Mouse (Mus musculus) cerebellum, adult (tissue): Measurements from ENCODE around the gene Pld2.

ENCODE experiments used
- ATAC-seq: cut with Nextera tagmentation; 2 replicates; pipeline ENCODE4 v1.9.2; 2017; ENCODE audit warnings: mild to moderate bottlenecking, moderate library complexity, mixed read lengths; ENCODE audit not compliant: insufficient number of reproducible peaks, low FRiP score, low TSS enrichment

Gene Pld2

DNA sequence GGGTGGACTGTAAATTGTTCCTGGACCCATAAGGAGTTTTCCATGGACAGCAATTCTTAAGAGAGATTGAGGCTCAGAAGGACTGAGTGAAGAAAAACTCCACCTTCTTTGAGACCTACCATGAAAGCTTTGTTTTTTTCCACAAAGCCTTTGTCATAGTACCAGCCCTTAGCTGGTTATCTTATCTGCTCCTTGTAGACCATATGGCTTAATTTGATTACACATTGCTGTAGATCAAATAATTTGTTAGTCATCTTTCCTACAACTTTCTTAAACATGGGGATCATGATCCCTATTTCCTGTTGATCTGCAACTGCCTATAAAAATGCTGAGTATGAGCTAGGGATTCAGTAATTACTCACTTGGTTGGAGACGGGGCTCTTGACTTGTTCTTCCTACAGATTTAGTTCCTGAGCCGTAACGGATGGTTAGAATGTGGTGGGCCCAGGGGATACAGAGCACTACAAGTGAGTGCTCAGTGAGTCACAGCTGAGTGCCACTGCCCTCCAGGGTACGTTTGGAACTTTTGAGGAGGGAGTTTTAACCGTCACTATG, 32.6 kb downstream of the Pld2 start:
- no peak for ATAC-seq

DNA sequence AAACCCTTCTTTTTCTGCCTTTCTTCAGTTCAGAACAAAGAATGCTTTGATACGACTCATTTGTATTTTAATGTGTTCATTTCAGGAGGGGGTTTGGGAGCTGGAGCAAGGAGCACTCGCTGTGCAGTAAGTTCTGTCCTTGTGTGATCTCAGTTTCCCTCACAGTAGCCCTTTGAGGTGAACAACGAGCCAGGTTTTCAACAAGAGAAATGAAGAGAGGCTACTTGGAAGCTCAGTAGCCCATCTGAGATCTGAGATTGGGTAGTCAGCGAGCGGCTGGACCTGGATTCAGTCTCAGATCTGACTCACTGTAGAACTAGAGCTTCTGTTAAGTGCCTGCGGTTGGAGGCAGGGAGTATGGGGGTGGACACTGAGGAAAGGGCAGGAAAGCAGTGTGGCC, 34.0 kb downstream of the Pld2 start:
- ATAC-seq = no peak

DNA sequence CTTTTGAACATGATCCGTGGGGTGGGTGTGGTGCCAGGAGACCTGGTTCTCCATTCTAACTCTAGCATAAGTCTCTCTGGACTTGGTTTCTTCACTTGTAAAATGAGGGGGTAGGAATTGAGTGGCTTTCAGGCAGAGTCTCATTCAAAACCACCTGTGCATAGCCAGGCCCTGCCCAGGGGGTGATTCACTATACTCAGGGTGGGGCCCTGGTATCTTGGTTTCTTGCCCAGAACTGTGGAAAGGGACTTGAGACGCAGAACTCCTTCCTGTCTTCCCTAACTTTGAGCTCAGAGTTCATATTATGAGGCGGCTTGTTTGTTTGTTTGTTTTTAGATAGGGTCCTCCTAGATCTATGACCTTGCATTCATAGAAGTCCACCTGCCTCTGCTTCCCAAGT, 37.3 kb downstream of the Pld2 start:
- no peak for ATAC-seq

DNA sequence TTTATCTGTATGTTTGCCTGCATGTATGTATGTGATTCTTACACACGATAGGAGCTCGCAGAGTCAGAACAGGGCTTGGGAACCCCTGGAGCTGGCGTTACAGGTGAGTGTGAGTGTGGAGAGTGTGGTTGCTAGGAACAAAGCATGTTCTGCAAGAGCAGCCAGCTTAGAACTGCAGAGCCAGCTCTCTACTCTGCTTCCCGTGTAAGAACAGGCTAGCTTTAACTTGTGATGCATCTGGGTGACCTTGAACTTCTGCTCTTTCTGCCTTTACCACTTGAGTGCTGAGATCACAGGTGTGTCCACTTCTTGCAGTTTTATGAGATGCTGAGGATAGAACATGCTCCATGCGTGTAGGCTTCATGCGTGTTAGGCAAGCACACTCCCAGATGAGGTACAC, 39.1 kb downstream of the Pld2 start:
- no peak for ATAC-seq

DNA sequence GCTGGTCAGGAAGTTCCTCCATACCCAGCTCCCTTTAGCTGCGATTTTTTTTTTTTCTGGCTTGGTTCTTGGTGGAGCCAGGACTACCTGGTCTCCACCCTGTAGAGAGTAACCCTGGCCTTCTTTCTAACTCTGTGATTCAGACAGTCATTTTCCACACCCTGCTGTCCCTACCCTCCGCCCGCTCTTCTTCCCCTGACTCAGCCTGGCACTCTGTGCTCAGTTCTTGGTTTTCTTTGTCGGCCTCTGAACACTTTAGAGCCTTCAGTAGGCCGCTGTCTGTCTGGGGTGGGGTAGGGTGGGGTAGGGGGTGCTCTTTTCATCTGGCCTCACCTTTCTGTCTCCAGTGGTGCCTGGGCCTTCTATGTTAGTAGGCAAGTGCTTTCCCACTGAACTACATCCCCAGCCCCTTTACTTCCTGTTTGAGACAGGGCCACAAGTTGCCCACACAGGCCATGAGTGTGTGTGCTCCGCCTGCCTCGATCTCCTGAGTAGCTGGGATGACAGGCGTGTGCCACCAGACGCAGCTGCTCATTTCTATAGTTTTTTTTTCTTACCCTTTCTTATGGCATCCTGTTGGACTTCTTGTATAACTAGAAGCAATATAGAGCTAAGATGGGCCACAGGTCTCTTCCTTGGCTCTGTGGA, 40.0 kb downstream of the Pld2 start:
- ATAC-seq = no peak

DNA sequence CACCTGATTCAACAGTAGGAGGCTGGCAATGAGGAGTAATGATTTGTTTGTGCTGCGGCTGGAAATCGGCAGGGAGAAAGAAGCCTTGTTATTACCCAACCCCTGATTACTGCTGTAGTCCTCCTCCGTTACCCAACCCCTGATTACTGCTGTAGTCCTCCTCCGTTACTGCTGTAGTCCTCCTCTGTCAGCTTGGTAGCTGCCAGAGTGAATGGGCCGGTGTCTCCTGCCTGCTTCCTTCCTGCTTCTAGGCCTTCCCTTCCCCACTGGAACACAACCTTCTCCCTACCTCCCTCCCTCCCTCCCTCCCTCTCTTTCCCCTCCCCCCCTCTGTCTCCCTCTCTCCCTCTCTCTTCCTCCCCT, 40.5 kb downstream of the Pld2 start:
- ATAC-seq = no peak

DNA sequence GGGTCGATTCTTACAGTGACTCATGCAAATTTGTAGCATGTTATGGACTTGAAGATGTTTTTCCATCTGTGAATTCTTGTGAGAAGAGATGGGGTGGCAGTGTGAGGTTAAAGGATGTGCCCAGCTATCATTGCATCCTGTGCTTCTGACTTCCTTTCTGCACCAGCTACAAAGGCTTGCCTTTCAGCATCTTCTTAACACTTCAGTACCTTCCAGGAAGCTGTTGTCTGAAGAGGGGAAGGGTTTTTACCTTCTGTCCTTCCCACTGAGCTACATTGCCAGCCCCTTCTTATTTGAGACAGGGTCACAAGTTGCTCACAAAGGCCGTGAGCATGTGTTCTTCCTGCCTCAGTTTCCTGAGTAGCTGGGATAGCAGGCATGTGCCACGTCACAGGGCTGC, 41.1 kb downstream of the Pld2 start:
- no peak for ATAC-seq

DNA sequence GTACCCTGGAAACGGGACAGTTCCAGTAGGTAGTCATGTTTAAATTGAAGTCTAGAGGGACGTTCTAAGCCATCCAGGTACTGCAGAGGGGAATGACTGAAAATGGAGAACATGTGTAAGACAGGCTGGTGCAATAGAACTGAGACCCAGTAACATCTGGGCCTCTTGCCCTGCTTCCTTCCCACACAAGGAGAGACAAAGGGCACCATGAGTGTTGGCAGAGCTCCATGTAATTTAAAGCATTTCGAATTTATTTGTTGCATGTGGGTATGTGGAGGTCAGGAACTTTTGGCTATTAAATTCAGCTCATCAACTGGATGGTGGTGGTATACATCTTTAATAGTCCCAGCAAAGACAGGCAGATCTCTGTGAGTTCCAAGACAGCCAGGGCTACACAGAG, 42.3 kb downstream of the Pld2 start:
- no peak for ATAC-seq

DNA sequence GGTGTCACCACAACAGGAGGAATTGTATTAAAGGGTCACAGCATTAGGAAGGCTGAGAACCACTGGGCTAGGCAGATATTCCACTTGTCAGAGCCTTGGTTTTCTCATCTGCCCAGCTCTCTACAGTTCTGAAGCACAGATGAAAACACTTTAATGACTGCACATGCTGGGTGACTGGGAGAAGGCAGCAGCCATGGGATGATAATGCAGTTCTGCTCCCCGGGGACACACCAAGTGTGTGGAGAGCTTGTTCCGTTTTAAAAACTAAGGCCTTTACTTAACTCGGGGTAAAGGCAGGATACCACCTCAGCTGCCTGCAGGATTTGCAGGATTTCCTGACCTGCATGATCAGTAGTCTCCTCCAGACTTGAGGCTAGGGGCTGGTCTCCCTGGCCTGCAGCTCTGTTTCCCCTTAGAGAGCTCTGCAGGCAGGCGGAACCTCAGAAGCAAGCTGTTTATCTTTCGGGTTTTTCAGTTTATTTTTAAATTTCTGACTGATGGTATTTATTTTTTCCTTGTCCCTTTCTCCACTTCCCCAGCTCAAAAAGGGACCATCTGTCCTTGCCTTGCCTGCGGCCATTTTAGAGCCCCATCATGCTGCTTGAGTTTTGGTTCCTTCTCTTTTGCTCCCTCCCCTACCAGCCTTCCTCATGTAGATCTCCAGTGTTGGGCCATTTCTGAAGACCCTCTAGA, 43.3 kb downstream of the Pld2 start:
- ATAC-seq = no peak

DNA sequence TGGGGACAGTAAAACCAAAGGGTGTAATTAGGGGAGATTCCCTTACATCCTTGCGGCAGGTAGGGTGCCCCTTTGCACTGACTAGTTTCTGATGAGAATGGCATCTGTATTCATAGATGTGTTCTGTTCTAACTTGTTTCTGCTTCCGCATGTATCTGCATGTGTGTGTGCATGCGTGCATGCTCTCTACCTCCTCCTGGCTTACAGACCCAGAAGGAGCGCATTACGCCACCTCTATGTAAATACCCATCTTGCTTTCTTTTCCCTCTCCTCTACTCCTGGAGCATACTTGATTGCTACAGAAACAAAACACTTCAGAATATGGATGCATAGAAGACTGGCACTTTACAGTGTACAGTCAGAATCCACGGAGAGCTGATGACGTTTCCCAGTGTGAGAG, 43.9 kb downstream of the Pld2 start:
- no peak for ATAC-seq

DNA sequence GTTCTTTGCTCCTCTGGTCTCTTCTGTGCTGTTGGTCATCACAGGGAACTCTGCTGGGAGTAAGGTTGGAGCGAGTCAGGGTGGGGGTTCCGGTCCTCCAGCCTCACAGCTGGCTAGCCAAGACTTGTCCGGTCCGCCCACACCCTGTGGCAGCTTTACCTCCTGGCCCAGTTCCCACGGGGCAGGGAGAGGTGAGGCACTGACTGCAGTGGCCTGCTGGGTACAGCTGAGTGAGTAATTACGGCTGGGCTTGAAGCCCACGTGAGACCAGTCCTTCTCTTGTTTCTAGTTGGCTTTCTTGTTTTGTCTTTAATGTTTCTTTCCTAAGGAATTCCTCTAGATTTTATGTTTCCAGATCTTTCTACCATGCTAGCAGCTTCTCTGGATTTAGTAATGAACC, 45.6 kb downstream of the Pld2 start:
- no peak for ATAC-seq

DNA sequence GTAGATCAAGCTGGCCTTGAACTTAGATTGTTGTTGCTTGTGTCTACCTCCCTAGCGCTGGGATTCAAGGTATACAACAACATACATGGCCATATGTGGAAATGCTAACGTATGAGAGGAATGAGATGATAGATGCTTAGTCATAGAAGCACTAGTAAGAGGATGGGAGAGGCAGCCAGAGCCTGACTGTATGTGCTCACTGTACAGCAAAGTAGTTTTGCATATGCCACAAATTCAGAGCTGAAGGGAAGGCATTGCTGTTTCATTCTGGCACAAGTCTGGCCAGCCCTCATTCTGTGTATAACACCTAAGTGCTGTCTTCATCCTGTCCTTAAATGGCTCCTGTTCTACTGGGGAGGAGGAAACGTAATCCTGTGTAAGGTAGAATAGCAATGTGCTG, 46.4 kb downstream of the Pld2 start:
- ATAC-seq = no peak

DNA sequence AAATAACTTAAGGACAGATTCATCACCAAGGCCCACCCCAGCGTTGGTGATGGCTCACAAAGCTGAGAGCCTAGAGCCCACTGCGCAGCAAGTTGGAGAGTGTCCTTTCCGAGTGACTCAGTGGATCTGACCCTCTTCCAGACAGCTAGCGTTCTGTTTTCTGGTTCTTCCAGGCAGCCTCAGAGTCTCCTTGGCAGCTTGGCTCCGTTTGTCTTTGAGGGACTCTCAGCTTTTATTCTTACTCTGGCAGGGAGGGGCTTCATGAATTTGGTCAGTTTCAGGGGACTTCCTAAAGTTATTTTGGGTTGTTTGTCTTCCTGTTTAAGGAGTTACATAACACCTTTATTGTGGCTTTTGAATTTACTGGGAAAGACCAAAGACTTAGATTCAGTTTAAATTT, 47.1 kb downstream of the Pld2 start:
- no peak for ATAC-seq

DNA sequence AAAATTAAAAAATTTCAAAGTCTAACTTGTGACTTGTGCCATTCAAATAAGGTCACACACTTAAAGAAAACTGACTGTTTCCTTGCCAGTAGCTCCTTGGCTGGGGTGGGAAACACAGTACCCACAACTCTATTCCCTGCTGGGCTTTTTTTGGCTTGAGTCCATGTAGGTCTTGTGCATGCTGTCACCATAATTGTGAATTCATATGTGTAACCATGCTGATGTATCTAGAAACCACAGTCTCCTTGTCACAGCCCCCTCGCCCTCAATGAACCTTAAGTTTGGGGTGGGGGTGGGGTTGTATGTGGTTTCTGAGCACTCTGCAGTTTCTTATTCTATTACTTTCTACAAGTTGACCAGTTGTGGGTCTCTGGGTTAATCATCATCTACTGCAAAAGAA, 51.9 kb downstream of the Pld2 start:
- no peak for ATAC-seq

DNA sequence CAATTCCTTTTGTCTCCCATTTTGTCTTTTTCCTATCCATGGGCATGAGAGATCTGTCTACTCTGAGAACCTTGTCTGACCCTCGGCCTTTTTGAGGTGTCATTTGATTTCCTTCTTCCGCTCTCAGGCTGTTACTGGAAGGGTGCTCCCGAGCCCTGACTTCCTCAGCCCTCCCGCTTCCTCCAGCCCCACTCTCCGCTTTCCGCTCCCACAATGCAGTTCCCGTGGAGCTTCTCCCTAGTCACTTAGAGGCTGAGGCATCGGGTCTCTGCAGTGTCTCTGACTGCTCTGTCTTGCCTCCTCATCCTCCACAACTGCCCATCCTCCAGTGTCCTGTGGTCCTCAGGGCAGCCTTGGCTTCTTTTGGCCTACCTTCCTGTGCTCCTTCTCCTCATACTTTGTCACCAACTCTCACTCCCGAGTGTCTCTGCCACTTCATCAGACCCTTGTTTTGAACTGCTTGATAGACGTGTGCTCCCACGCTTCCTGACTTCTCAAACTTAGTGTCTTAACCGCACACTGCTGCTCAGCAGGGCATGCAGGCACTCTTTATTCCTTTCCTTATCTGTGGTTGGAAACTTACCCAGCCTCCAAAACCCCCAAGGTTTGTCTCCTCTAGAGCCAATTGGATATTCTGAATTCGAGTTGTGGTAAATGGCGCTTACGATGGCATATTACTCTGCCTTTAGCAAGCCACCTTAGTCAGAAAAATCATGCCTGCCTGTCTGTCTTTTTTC, 54.6 kb downstream of the Pld2 start:
- ATAC-seq = no peak

DNA sequence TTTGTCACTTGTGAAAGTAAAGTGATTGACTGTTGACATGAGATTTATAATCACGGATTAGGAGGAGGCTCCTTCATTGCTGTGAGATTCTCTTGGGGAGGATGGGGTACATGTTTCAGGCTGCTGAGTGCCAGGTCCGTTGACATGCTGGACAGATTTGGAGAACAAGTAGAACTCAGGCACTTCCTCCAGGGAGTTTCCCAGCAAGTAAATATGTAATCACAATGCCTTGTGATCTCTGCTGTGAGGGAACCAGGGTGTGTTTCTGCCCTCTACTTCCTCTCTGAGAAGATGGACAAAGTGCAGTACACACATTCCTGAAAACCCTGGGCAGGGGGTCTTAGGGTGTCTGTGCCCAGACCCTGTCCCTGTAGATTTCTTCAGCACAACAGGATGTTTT, 55.8 kb downstream of the Pld2 start:
- no peak for ATAC-seq

DNA sequence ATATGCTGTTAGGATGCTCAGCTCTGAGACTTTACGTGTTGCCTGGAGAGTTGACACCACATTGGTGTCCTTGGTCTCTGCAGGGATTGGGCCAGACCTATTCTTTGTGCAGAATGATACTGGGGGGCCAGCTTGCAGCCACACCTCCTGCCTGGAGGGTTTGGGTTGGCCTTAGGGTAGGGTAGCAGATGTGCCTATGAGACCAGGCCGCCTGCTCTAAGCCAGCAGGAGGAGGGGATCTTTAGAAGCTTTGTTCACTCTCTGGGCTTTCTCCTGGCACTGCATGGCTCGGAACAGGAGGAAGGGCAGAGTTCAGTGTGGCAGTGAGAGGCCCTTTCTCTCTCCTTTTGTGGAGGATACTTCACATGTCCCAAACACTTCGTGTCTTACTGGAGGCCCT, 56.2 kb downstream of the Pld2 start:
- ATAC-seq = no peak

DNA sequence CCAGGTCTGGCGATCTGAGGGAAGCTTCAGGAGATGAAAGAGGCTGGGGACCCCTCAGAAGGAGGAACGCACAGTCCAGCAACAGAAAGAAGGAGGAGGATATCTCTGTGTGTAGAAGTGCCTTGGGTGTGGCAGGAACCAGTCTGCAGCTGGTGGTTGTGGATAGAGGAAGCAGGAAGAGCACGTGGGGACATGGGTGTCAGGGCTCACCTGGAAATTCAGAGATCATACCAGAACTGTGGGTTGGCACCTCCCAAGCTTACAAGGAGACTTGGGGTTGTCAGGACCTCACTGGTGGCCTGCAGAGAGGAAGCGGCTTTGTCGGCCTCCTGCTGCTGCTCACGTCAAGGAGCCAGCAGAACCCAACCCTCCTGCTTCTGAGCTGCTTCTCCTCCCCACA, 57.4 kb downstream of the Pld2 start:
- ATAC-seq = no peak

DNA sequence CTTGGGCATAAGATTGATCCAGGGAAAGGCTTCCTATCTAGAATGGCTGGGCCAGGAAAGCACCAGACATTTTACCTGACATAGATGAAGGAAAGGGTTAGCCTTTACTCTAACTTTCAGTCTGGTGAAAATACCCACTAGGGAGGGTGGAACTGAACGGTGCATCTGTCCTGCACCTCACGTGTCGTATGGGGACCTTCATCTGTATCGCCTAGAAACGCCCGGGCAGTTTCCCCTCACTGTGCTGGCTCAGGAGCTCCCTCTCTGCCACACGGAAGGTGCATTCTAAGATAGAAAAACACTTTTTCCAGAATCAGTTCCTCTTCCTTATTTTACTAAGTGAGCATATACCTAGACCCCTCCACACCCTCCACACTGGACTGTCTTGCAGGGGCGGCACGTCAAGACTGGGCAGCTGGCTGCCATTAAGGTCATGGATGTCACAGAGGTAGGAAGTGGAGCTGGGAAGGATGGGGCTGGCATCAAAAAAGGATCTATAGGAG, 58.6 kb downstream of the Pld2 start:
- ATAC-seq = no peak

DNA sequence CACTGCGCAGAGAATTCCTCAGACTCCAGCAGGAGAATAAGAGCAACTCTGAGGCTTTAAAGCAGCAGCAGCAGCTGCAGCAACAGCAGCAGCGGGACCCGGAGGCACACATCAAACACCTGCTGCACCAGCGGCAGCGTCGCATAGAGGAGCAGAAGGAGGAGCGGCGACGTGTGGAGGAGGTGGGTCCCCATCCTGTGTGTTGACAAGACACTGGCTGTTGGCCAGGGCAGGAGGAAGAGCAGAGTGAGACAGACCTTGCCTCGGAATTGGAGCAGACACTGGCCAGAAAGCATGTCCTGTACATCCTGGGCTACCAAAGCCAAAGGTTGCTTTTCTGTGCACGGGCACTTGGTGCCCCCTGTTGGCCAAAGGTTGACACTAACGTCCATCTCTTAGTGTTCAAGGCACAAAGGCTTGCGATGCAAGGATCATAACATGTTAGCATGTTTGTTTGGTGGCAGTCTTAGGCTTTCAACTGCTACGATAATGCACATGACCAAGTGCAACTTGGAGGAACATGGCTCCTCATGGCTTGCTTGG, 65.2 kb downstream of the Pld2 start:
- ATAC-seq = peak; percentile 49; the same call in 1 of the 2 replicates

DNA sequence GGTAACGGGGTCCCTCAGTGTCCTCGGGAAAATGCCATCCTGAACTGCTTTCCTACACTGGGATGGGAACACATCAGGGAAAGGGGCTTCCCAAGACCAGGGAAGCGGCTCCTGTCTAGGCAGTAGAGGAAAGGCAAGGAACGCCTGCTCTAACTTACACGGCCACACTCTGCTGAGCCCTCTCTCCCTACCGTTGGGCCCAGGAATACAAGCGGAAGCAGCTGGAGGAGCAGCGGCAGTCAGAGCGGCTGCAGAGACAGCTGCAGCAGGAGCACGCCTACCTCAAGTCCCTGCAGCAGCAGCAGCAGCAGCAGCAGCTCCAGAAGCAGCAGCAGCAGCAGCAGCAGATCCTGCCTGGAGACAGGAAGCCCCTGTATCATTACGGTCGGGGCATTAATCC, 66.9 kb downstream of the Pld2 start:
- no peak for ATAC-seq
